Mouse (Mus musculus): ENCODE data around the gene Fkbp3.

DNA sequence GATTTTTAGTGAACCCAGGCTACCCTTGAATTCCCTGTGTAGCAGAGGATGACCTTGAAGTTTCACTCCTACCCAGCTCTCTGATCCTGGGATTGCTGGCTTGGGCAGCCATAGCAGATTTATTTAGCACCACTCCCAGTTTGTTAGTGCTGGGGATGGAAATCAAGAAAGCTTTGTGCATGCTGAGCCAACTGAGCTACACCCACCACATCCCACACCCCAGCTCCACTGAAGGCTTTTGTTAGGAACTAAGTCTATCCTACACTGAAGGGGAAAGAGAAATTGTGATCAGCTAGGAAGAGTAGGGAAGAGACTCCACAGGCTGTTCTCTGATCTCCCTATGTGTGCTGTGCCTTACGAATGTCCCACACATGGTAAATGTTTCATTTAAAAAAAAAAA is 39.0 kb upstream of the Fkbp3 start:
- TF ChIP-seq GATA1 (IDR thresholded peaks at IDR 0.05; ENCODE audit: low read length) (no peak), TAL1 (IDR thresholded peaks at IDR 0.05; ENCODE audit: low read length) (no peak)
